Mouse (Mus musculus) heart, embryonic 16.5 days (tissue): ENCODE measurements around the gene Dpp10. TPM values are rescaled to one million over a fixed set of nuclear protein-coding genes. Genes with fewer than 3 reads are reported as not detected.

ENCODE experiments used
- ATAC-seq: fragments of 200-750 bp; cut with Nextera tagmentation; replicated peaks from 2 replicates; pipeline ENCODE4 v1.8.0; 2017; ENCODE audit warnings: moderate number of reproducible peaks; ENCODE audit not compliant: insufficient read depth, low FRiP score; ENCODE audit errors: extremely low read depth
- H3K27ac ChIP-seq: fragments of 300-500 bp; sonication (generic); 2 replicates; pipeline ENCODE4 v1.5.1; 2014; ENCODE audit warnings: mild to moderate bottlenecking, low read length, control low read depth, moderate library complexity
- H3K27me3 ChIP-seq: fragments of 300-500 bp; sonication (generic); 2 replicates; pipeline ENCODE4 v1.6.1; 2014; ENCODE audit warnings: low read length, mixed read lengths; ENCODE audit not compliant: control insufficient read depth, insufficient read depth
- H3K36me3 ChIP-seq: fragments of 300-500 bp; sonication (generic); 2 replicates; pipeline ENCODE4 v1.6.1; 2014; ENCODE audit not compliant: control insufficient read depth, insufficient read depth
- H3K4me1 ChIP-seq: fragments of 300-500 bp; sonication (generic); 2 replicates; pipeline ENCODE4 v1.6.1; 2014; ENCODE audit warnings: low read length, mixed read lengths; ENCODE audit not compliant: control insufficient read depth, insufficient read depth
- H3K4me2 ChIP-seq: fragments of 300-500 bp; sonication (generic); 2 replicates; pipeline ENCODE4 v1.6.1; 2014; ENCODE audit warnings: low read depth, mild to moderate bottlenecking, control low read depth, low read length
- H3K4me3 ChIP-seq: fragments of 300-500 bp; sonication (generic); 2 replicates; pipeline ENCODE4 v1.5.1; 2014; ENCODE audit warnings: mild to moderate bottlenecking, control low read depth, low read length
- H3K9ac ChIP-seq: fragments of 300-500 bp; sonication (generic); 2 replicates; pipeline ENCODE4 v1.6.1; 2014; ENCODE audit warnings: low read length, control low read depth
- H3K9me3 ChIP-seq: fragments of 300-500 bp; sonication (generic); replicated peaks from 2 replicates; pipeline ENCODE4 v1.6.1; 2016; ENCODE audit warnings: low read length; ENCODE audit not compliant: control insufficient read depth
- WGBS: fragments of 180-500 bp; shearing (Covaris S2); extraction: QIAGEN DNeasy Blood & Tissue Kit; methylation state at CpG from one replicate; pipeline ENCODE4 v1.1.7; 2014; 5-methylcytosine and 5-hydroxymethylcytosine counted together
- polyA plus RNA-seq: library from polyadenylated mRNA; unstranded; fragments of >200 nt; fragmentation: Nextera tagmentation; extraction: Ambion mirVana; gene quantifications from 2 replicates; pipeline ENCODE4 v1.2.1, GENCODE M21; 2015

Gene Dpp10
- polyA plus RNA-seq, 1 experiment from 2014 or later = 0.76 TPM

GRCm38 (mm10) chr1:123927278-123928002, 117.9 kb downstream of the Dpp10 start:
- no peak overlapping the region for H3K9ac ChIP-seq
- no peak overlapping the region for H3K27ac ChIP-seq
- no peak for ATAC-seq
- H3K4me2 ChIP-seq = no peak overlapping the region
- H3K9me3 ChIP-seq = no peaks in the 10 kb centered on the region
- H3K4me1 ChIP-seq = no peaks in the 10 kb centered on the region
- no peak overlapping the region for H3K4me3 ChIP-seq
- H3K36me3 ChIP-seq = no peaks in the 10 kb centered on the region
- H3K27me3 ChIP-seq = no peaks in the 10 kb centered on the region

- ATAC-seq = no peak
- WGBS = 61% methylated on average over 1 of the region's 1 CpGs
- no peaks in the 10 kb centered on the region for H3K27me3 ChIP-seq
Measured at GRCm38 (mm10) chr1:123924905-123925304, 120.5 kb downstream of the Dpp10 start.

DNA sequence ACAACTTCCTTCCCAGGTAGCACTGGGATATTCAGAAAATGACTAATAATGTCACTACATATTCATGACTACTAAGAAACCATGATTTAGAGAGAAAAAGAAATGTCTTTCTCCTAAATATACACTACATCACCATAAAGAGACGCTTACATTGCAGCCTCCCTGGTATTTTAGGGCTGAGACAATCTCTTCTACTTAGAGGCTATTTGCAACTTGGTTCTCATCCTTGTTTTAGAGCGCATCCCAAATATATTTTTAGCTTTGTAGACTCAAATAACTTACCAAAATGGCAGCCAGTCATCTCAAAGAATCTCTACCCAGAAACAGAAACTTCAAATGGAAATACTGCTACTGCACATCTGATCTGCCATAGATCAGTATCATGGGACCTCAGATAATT, 121.5 kb downstream of the Dpp10 start:
- H3K4me2 ChIP-seq = no peak overlapping the region
- no peak overlapping the region for H3K27ac ChIP-seq
- ATAC-seq = no peak
- no peaks in the 10 kb centered on the region for H3K27me3 ChIP-seq
- no peak overlapping the region for H3K4me3 ChIP-seq
- no peak overlapping the region for H3K9ac ChIP-seq
- no peaks in the 10 kb centered on the region for H3K9me3 ChIP-seq
- H3K4me1 ChIP-seq = no peaks in the 10 kb centered on the region
- H3K36me3 ChIP-seq = no peaks in the 10 kb centered on the region
- 63% methylated on average over 2 of the region's 2 CpGs for WGBS

More at GRCm38 (mm10) chr1:123924905-123925304, 120.5 kb downstream of the Dpp10 start:
- Histone ChIP-seq H3K4me3 (no peak overlapping the region), H3K27ac (no peak overlapping the region), H3K9me3 (no peaks in the 10 kb centered on the region), H3K36me3 (no peaks in the 10 kb centered on the region), H3K4me2 (no peak overlapping the region), H3K4me1 (no peaks in the 10 kb centered on the region), H3K9ac (no peak overlapping the region)

DNA sequence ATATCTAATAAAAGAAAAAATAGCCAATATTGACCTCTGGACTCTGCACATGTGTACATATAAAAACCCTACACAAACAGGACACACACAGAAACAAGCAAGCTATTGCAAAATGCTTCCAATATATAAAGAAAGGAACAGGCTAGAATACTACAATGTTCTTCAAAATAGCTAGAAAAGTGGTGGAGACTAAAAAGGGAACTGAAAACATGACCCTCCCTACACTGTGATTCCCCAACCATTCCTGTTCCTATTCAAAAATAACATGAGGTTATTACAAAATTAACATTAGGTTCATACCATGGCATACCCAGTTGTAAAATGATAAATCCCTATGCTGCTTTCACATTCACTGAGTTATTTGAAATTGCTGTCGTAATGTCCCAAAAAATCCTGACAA, 125.8 kb downstream of the Dpp10 start:
- 76% methylated on average over 1 of the region's 1 CpGs for WGBS
- Histone ChIP-seq H3K9me3 (no peaks in the 10 kb centered on the region), H3K4me1 (no peaks in the 10 kb centered on the region), H3K4me3 (no peak overlapping the region), H3K36me3 (no peaks in the 10 kb centered on the region), H3K27me3 (no peaks in the 10 kb centered on the region), H3K27ac (no peak overlapping the region), H3K9ac (no peak overlapping the region), H3K4me2 (no peak overlapping the region)
- no peak for ATAC-seq

- 60% methylated on average over 5 of the region's 5 CpGs for WGBS
- ATAC-seq = no peak
- no peaks in the 10 kb centered on the region for H3K36me3 ChIP-seq
- H3K4me3 ChIP-seq = no peak overlapping the region
- H3K27ac ChIP-seq = no peak overlapping the region
- H3K4me2 ChIP-seq = no peak overlapping the region
- no peak overlapping the region for H3K9ac ChIP-seq
- no peaks in the 10 kb centered on the region for H3K9me3 ChIP-seq
- H3K27me3 ChIP-seq = no peaks in the 10 kb centered on the region
- no peaks in the 10 kb centered on the region for H3K4me1 ChIP-seq
Measured at GRCm38 (mm10) chr1:123902628-123903027, 142.7 kb downstream of the Dpp10 start.

- Histone ChIP-seq H3K4me3 (no peak overlapping the region), H3K36me3 (no peaks in the 10 kb centered on the region), H3K9ac (no peak overlapping the region), H3K27ac (no peak overlapping the region), H3K4me2 (no peak overlapping the region), H3K27me3 (no peaks in the 10 kb centered on the region), H3K9me3 (no peaks in the 10 kb centered on the region), H3K4me1 (no peaks in the 10 kb centered on the region)
- WGBS = 49% methylated on average over 4 of the region's 4 CpGs
- no peak for ATAC-seq
Measured at GRCm38 (mm10) chr1:123901218-123901617, 144.1 kb downstream of the Dpp10 start.

GRCm38 (mm10) chr1:123887243-123887642, 158.1 kb downstream of the Dpp10 start:
- Histone ChIP-seq H3K9me3 (no peaks in the 10 kb centered on the region), H3K4me1 (no peaks in the 10 kb centered on the region), H3K27me3 (no peaks in the 10 kb centered on the region), H3K27ac (no peak overlapping the region), H3K4me2 (no peak overlapping the region), H3K36me3 (no peaks in the 10 kb centered on the region), H3K9ac (no peak overlapping the region), H3K4me3 (no peak overlapping the region)
- 43% methylated on average over 1 of the region's 1 CpGs for WGBS
- ATAC-seq = no peak

DNA sequence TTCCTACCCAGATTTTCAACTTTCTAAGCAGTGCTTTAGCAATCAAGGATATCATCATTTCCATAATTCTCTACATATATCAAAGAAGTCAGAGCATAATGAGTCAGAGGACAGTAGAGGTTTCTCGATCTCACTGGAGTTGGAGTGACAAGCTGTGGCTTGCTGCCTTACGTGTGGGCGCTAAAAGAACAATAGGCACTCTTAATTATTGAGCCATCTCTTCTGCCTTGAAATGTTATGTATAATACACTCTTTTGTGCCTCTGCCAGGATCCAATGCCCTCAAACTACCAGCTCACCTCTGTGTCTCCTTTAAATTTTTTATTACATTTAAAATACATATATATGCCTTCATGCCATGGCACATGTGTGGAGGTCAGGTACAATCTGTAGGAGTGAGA, 198.5 kb downstream of the Dpp10 start:
- H3K27me3 ChIP-seq = no peaks in the 10 kb centered on the region
- H3K4me2 ChIP-seq = no peak overlapping the region
- H3K27ac ChIP-seq = no peak overlapping the region
- H3K9ac ChIP-seq = no peak overlapping the region
- no peaks in the 10 kb centered on the region for H3K36me3 ChIP-seq
- no peak overlapping the region for H3K4me3 ChIP-seq
- WGBS = 85% methylated on average over 3 of the region's 3 CpGs
- H3K4me1 ChIP-seq = no peaks in the 10 kb centered on the region
- H3K9me3 ChIP-seq = no peaks in the 10 kb centered on the region
- no peak for ATAC-seq

DNA sequence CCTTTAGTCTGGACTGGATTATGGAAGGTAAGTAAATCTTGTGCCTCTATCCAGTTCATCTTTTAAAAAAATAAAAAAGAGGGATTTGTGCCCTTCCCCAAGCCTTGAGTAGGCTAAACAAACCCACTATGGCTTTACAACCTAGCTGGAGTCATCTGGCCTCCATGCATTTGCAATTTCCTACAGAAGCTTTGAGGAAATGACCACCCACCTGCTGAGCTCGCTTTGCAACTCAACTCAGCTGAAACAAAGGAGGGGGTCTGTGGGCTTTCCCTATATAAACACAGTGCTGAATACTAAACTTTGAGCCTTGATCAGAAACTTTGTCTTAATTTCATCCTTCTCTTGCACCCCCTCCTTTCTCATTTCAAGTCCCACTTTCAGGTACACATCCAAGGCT, 244.2 kb downstream of the Dpp10 start:
- Histone ChIP-seq H3K27ac (no peak overlapping the region), H3K4me2 (no peak overlapping the region), H3K27me3 (no peaks in the 10 kb centered on the region), H3K9me3 (no peaks in the 10 kb centered on the region), H3K4me3 (no peak overlapping the region), H3K4me1 (no peaks in the 10 kb centered on the region), H3K9ac (no peak overlapping the region), H3K36me3 (no peaks in the 10 kb centered on the region)
- 22% methylated on average over 1 of the region's 1 CpGs for WGBS
- ATAC-seq = no peak
